Mouse (Mus musculus) cerebellum, adult 2 months (tissue): Measurements from ENCODE around the gene Top2a.

Experiments
- CTCF ChIP-seq: fragments of 200-500 bp; IDR thresholded peaks from 2 replicates; pipeline ENCODE4 v1.5.1; 2011; ENCODE audit warnings: low read depth, mild to moderate bottlenecking, control low read depth, low read length, moderate library complexity, borderline replicate concordance; ENCODE audit not compliant: insufficient read depth
- POLR2A ChIP-seq: fragments of 200-500 bp; IDR thresholded peaks from 2 replicates; pipeline ENCODE4 v1.6.1; 2011; ENCODE audit warnings: low read length, control low read depth, borderline replicate concordance; ENCODE audit not compliant: insufficient read depth

DNA sequence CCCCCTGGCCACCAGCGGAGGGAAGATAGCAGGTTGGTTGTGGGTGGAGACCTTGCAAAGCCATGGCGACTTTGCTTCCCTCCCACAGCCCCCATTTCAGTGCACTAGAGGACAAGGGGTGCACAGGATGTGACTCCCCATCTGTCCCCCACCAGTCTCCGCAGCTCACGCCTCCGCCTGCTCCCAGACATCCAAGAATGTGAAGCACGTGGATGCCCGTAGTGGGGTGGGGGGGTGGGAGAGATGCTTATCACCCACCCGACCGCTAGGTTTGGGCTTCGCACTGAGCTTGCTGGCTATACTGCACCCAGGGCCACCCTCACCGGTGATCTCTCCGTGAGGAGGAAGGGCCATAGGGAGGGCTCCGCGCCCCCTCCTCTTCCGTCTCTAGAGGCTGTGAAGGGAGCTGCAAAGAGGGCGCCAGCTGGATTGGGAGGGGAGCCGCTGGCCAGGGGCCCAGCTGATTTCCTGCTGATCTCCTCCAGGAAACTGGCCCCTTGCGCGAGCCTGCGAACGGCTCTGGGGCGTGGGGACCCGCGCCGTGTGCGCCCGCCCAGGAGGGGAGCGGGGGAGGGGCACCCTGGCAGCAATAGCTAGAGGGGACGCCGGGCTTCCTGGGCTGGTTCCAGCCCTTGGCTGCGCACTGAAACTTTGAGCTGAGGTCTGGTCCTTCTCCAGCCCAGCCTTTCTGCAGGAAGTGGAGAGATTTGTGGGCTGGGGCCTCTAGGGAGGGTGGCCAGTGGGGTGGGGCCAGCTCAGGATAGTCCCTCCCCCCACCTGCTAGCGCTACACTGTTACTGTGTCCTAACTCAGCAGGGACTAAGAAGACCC lies 60.6 kb downstream of the Top2a start:
- TF ChIP-seq POLR2A (no peak), CTCF (no peak)
